Comparison of ENCODE assay signal across 13 mouse cellular contexts in genomic region chr2:146764313-146765255, GRCm38 (mm10).
DNase-seq lines count a peak whose midpoint lies in the region; ATAC-seq lines count a peak whose summit lies in the region.
"Had no signal": no experiment of that assay in that cellular context is flagged by ENCODE, and none has a peak within 500 bp of the region (broad histone marks: within the 10 kb centered on the region; RNA-seq: fewer than 3 reads in every experiment).

No protein-coding gene starts in this region.

- no peak overlapping the region for H3K9ac ChIP-seq in hindbrain, embryonic 15.5 days
- H3K9ac ChIP-seq: liver, embryonic 15.5 days had no signal

- 46% methylated on average over 12 of the region's 12 CpGs for WGBS in hindbrain, embryonic 15.5 days
- WGBS in hindbrain, embryonic 10.5 days: 82% methylated on average over 12 of the region's 12 CpGs

- H3K4me3 ChIP-seq in hindbrain, embryonic 15.5 days: no peak overlapping the region
- H3K4me3 ChIP-seq in hindbrain, embryonic 10.5 days: no peak overlapping the region
- H3K4me3 ChIP-seq: liver, embryonic 15.5 days had no signal

- intact Hi-C loops in heart, postnatal 25 days (cut with DNase I): no loop called here

- peak; percentile 28; the same call in 1 of the 2 replicates for ATAC-seq in hindbrain, embryonic 15.5 days (ENCODE audit: low FRiP score, low read depth)
- ATAC-seq: intestine, postnatal 0 days had no signal

- no peaks in the 10 kb centered on the region for H3K9me3 ChIP-seq in hindbrain, embryonic 15.5 days
- H3K9me3 ChIP-seq in hindbrain, embryonic 10.5 days: no peaks in the 10 kb centered on the region
- H3K9me3 ChIP-seq: liver, embryonic 15.5 days had no signal

- H3K4me2 ChIP-seq in hindbrain, embryonic 15.5 days: no peak overlapping the region
- H3K4me2 ChIP-seq: liver, embryonic 15.5 days; midbrain, embryonic 11.5 days had no signal

- no peak for DNase-seq in hindbrain, embryonic 10.5 days (ENCODE audit: low spot score)
- DNase-seq in testis, postnatal 10 days (ENCODE audit: low spot score): peak; percentile 43
- no peak for DNase-seq in testis, postnatal 14 days (ENCODE audit: low spot score)
- peak; percentile 4 for DNase-seq in kidney, postnatal 14 days
- no peak for DNase-seq in thymus, postnatal 0 days (ENCODE audit: low spot score)
- no peak for DNase-seq in heart, postnatal 25 days (ENCODE audit: low spot score)
- DNase-seq: gastrocnemius, postnatal 14 days; thymus, adult 2 months had no signal

- no peak overlapping the region for H3K27ac ChIP-seq in hindbrain, embryonic 15.5 days (replicated peaks)
- no peak overlapping the region for H3K27ac ChIP-seq in hindbrain, embryonic 10.5 days
- H3K27ac ChIP-seq: liver, embryonic 15.5 days had no signal

- H3K36me3 ChIP-seq in hindbrain, embryonic 15.5 days: no peaks in the 10 kb centered on the region
- H3K36me3 ChIP-seq in hindbrain, embryonic 10.5 days: no peaks in the 10 kb centered on the region
- H3K36me3 ChIP-seq: liver, embryonic 15.5 days had no signal

- H3K27me3 ChIP-seq in hindbrain, embryonic 15.5 days: 0 out of 2 replicates have a peak, but pooled peaks cover 3% of the 10 kb centered on the region
- H3K27me3 ChIP-seq in hindbrain, embryonic 10.5 days (ENCODE audit: insufficient read depth, poor library complexity, severe bottlenecking): peaks cover 23% of the 10 kb centered on the region
- H3K27me3 ChIP-seq: CH12.LX; liver, embryonic 15.5 days had no signal

- peaks cover 29% of the 10 kb centered on the region for H3K4me1 ChIP-seq in hindbrain, embryonic 15.5 days (replicated peaks)
- H3K4me1 ChIP-seq in hindbrain, embryonic 10.5 days (replicated peaks): peaks cover 31% of the 10 kb centered on the region
- H3K4me1 ChIP-seq: liver, embryonic 15.5 days had no signal

Comparison
In these comparisons a context has a peak if more than half of its experiments do, and no peak if none do; other contexts are left out.
1. DNase-seq: peak in testis, postnatal 10 days (single experiment) and kidney, postnatal 14 days (single experiment); none in hindbrain, embryonic 10.5 days (single experiment), testis, postnatal 14 days (single experiment), thymus, postnatal 0 days (single experiment) and heart, postnatal 25 days (single experiment).